Comparison of ENCODE assay signal across 9 mouse cellular contexts in the genomic region with DNA sequence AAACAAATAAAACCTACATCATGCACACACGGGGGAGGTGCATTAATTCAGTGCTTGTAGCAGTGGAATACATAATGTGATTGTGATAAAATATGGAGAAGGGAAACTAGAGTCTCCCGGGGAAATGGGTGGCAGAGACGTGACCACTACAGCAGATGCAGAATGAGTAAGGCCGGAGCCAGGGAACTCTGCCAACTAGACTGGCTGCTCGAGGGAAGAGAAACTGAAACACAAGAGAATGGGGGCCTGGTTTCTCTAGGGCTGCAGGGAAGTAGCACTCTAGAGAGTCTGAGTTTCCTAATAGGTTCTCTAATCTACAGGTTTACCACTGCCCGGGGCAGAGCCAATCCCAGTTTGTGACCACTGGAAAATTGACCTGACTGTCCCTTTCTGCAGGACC. TPM values are rescaled to one million over a fixed set of nuclear protein-coding genes. Genes with fewer than 3 reads are reported as not detected.
DNase-seq lines count a peak whose midpoint lies in the region; ATAC-seq and TF ChIP-seq lines count a peak whose summit lies in the region.
"Had no signal": no experiment of that assay in that cellular context is flagged by ENCODE, and none has a peak within 500 bp of the region (broad histone marks: within the 10 kb centered on the region; RNA-seq: fewer than 3 reads in every experiment).

No protein-coding gene starts in this region.

- no peak overlapping the region for H3K27ac ChIP-seq in hindbrain, embryonic 13.5 days
- no peak overlapping the region for H3K27ac ChIP-seq in hindbrain, embryonic 10.5 days
- H3K27ac ChIP-seq in left cerebral cortex, adult 2 months = no peak overlapping the region; the same call in 1 of the 2 replicates

- no peaks in the 10 kb centered on the region for H3K27me3 ChIP-seq in hindbrain, embryonic 13.5 days
- no peaks in the 10 kb centered on the region for H3K27me3 ChIP-seq in hindbrain, embryonic 10.5 days (ENCODE audit: insufficient read depth, poor library complexity, severe bottlenecking)

- 0 out of 2 replicates have a peak, but pooled peaks have one; percentile 22 for ATAC-seq in hindbrain, embryonic 13.5 days (ENCODE audit: low FRiP score)
- peak; percentile 90 for ATAC-seq in frontal cortex, adult (ENCODE audit: low TSS enrichment)
- peak; percentile 65 to 81 for ATAC-seq in hematopoietic stem cell, adult 5-6 weeks (replicated peaks in 1 of 2; ENCODE audit: insufficient read depth in 1 of 2, low FRiP score in 2 of 2, low TSS enrichment in 1 of 2, low read depth in 1 of 2, poor library complexity in 2 of 2, severe bottlenecking in 2 of 2)
- no peak for ATAC-seq in inflammation-experienced regulatory T-cells, adult 6 months

- 53% methylated on average over 6 of the region's 6 CpGs for WGBS in hindbrain, embryonic 13.5 days
- 86% methylated on average over 6 of the region's 6 CpGs for WGBS in hindbrain, embryonic 10.5 days

- no peak for DNase-seq in hindbrain, embryonic 10.5 days (ENCODE audit: low spot score)
- peak; percentile 57 for DNase-seq in MN1 (ENCODE audit: low spot score)
- DNase-seq in left cerebral cortex, adult 2 months (ENCODE audit: extremely low spot score in 1 of 2, low spot score in 2 of 2) = peak; percentile 59 to 73
- DNase-seq in right cerebral cortex, adult 18-20 months = peak; percentile 81

- H3K36me3 ChIP-seq in hindbrain, embryonic 13.5 days = no peaks in the 10 kb centered on the region
- no peaks in the 10 kb centered on the region for H3K36me3 ChIP-seq in hindbrain, embryonic 10.5 days
- H3K36me3 ChIP-seq: G1E had no signal

- no peak overlapping the region for H3K4me2 ChIP-seq in hindbrain, embryonic 13.5 days

- intact Hi-C loops in left cerebral cortex, adult 2 months (cut with DNase I) = no loop called here

- no peaks in the 10 kb centered on the region; the same call in 1 of the 2 replicates for H3K9me3 ChIP-seq in hindbrain, embryonic 13.5 days
- H3K9me3 ChIP-seq in hindbrain, embryonic 10.5 days = no peaks in the 10 kb centered on the region
- H3K9me3 ChIP-seq: G1E had no signal

- no peak overlapping the region for H3K9ac ChIP-seq in hindbrain, embryonic 13.5 days

- no peak overlapping the region for H3K4me3 ChIP-seq in hindbrain, embryonic 13.5 days
- H3K4me3 ChIP-seq in hindbrain, embryonic 10.5 days = no peak overlapping the region
- no peak overlapping the region for H3K4me3 ChIP-seq in left cerebral cortex, adult 2 months

- H3K4me1 ChIP-seq in hindbrain, embryonic 13.5 days (replicated peaks) = peaks cover 6% of the 10 kb centered on the region; the same call in 1 of the 2 replicates
- H3K4me1 ChIP-seq in hindbrain, embryonic 10.5 days (replicated peaks) = peaks cover 8% of the 10 kb centered on the region

- TF ChIP-seq CTCF in left cerebral cortex, adult 2 months (IDR thresholded peaks at IDR 0.05) = no peak

RNA-seq across cellular contexts. Expression of a gene that starts 48.9 kb away (rescaled TPM):
- polyA plus RNA-seq in hindbrain, embryonic 13.5 days (2015; fragmentation: Nextera tagmentation; extraction: Ambion mirVana) = 44.4 and 45.0 TPM in 2 replicates
- 40.4 and 40.9 TPM in 2 replicates for polyA plus RNA-seq in hindbrain, embryonic 10.5 days (2016; fragmentation: Nextera tagmentation; extraction: Ambion mirVana)
- 14.9 and 15.4 TPM in 2 replicates for total RNA-seq in hematopoietic stem cell, adult 5-6 weeks (2017)
- total RNA-seq in left cerebral cortex, adult 2 months (2021) = 10 to 100 TPM; 31.6 to 37.1 TPM
- polyA plus RNA-seq in inflammation-experienced regulatory T-cells, adult 6 months (2017; shearing (Covaris generic)) = 10 to 100 TPM in 2 of 3 experiments, 1 to 10 TPM in 1; 9.1 to 12.0 (median 11.0) TPM
